Mouse (Mus musculus) heart, embryonic 14.5 days (tissue): ENCODE measurements around the gene Cdc42ep4. TPM values are rescaled to one million over a fixed set of nuclear protein-coding genes. Genes with fewer than 3 reads are reported as not detected.

ENCODE experiments used
- ATAC-seq: fragments of 200-750 bp; cut with Nextera tagmentation; 2 replicates; pipeline ENCODE4 v1.8.0; 2017; ENCODE audit warnings: low read depth, moderate TSS enrichment; ENCODE audit not compliant: insufficient number of reproducible peaks, insufficient read depth, low FRiP score
- H3K27ac ChIP-seq, 2 experiments: fragments of 200-500 bp in 1 of 2; fragments of 300-500 bp in 1 of 2; sonication (generic) in 1 of 2; replicated peaks in 1 of 2; 2 replicates each; pipeline ENCODE4 v1.5.1; 2012 to 2014; ENCODE audit warnings: low read depth in 2 of 2, low read length in 2 of 2, control low read depth in 1 of 2, mild to moderate bottlenecking in 1 of 2, mixed read lengths in 1 of 2; ENCODE audit not compliant: control insufficient read depth in 1 of 2, insufficient read depth in 1 of 2
- H3K27me3 ChIP-seq: fragments of 300-500 bp; sonication (generic); 2 replicates; pipeline ENCODE4 v1.6.1; 2014; ENCODE audit warnings: mild to moderate bottlenecking, low read length, control low read depth; ENCODE audit not compliant: control insufficient read depth, insufficient read depth
- H3K36me3 ChIP-seq: fragments of 300-500 bp; sonication (generic); 2 replicates; pipeline ENCODE4 v1.6.1; 2014; ENCODE audit warnings: mild to moderate bottlenecking, control low read depth, low read length, mixed read lengths; ENCODE audit not compliant: control insufficient read depth, insufficient read depth
- H3K4me1 ChIP-seq, 2 experiments: fragments of 200-500 bp in 1 of 2; fragments of 300-500 bp in 1 of 2; sonication (generic) in 1 of 2; 2 replicates each; pipeline ENCODE4 v1.6.1; 2012 to 2014; ENCODE audit warnings: low read length in 2 of 2, control low read depth in 1 of 2, mixed read lengths in 1 of 2; ENCODE audit not compliant: control insufficient read depth in 2 of 2, insufficient read depth in 2 of 2
- H3K4me2 ChIP-seq: fragments of 300-500 bp; sonication (generic); 2 replicates; pipeline ENCODE4 v1.6.1; 2014; ENCODE audit warnings: mild to moderate bottlenecking, low read length
- H3K4me3 ChIP-seq, 2 experiments: fragments of 200-500 bp in 1 of 2; fragments of 300-500 bp in 1 of 2; sonication (generic) in 1 of 2; 2 replicates each; pipeline ENCODE4 v1.5.1; 2012 to 2014; ENCODE audit warnings: low read length in 2 of 2, mild to moderate bottlenecking in 2 of 2, control low read depth in 1 of 2, low read depth in 1 of 2, moderate library complexity in 1 of 2; ENCODE audit not compliant: control insufficient read depth in 1 of 2, insufficient read depth in 1 of 2
- H3K9ac ChIP-seq: fragments of 300-500 bp; sonication (generic); 2 replicates; pipeline ENCODE4 v1.6.1; 2014; ENCODE audit warnings: mild to moderate bottlenecking, low read length
- H3K9me3 ChIP-seq: fragments of 300-500 bp; sonication (generic); 2 replicates; pipeline ENCODE4 v1.6.1; 2016; ENCODE audit warnings: low read length, control low read depth; ENCODE audit not compliant: control insufficient read depth
- WGBS: fragments of 180-500 bp; shearing (Covaris S2); extraction: QIAGEN DNeasy Blood & Tissue Kit; methylation state at CpG from one replicate; pipeline ENCODE4 v1.1.7; 2014; 5-methylcytosine and 5-hydroxymethylcytosine counted together
- polyA plus RNA-seq: library from polyadenylated mRNA; unstranded; fragments of >200 nt; fragmentation: Nextera tagmentation; extraction: Ambion mirVana; gene quantifications from 2 replicates; pipeline ENCODE4 v1.2.1, GENCODE M21; 2014

The Cdc42ep4 gene
- polyA plus RNA-seq, 1 experiment from 2014 or later = 16.8 TPM

- Histone ChIP-seq H3K36me3 (no peaks in the 10 kb centered on the region), H3K9me3 (no peaks in the 10 kb centered on the region)
- 89% methylated on average over 5 of the region's 5 CpGs for WGBS
Measured at GRCm38 (mm10) chr11:113773191-113773590, 21.5 kb upstream of the Cdc42ep4 start.

GRCm38 (mm10) chr11:113771187-113771586, 19.5 kb upstream of the Cdc42ep4 start:
- peaks cover 15 to 18% of the 10 kb centered on the region in 2 experiments for H3K4me1 ChIP-seq
- no peaks in the 10 kb centered on the region for H3K36me3 ChIP-seq
- no peak overlapping the region for H3K4me3 ChIP-seq
- 87% methylated on average over 13 of the region's 13 CpGs for WGBS
- H3K9me3 ChIP-seq = no peaks in the 10 kb centered on the region
- H3K27me3 ChIP-seq = no peaks in the 10 kb centered on the region
- no peak overlapping the region for H3K9ac ChIP-seq
- H3K4me2 ChIP-seq = no peak overlapping the region
- no peak overlapping the region for H3K27ac ChIP-seq
- no peak for ATAC-seq

More at GRCm38 (mm10) chr11:113773191-113773590, 21.5 kb upstream of the Cdc42ep4 start:
- no peak overlapping the region for H3K27ac ChIP-seq
- no peak for ATAC-seq
- H3K9ac ChIP-seq = no peak overlapping the region
- no peak overlapping the region for H3K4me3 ChIP-seq
- H3K27me3 ChIP-seq = no peaks in the 10 kb centered on the region
- H3K4me1 ChIP-seq = peaks cover 5 to 7% of the 10 kb centered on the region in 2 experiments; a peak in 2 of 4 replicates
- H3K4me2 ChIP-seq = no peak overlapping the region

- Histone ChIP-seq H3K36me3 (no peaks in the 10 kb centered on the region), H3K4me3 (no peak overlapping the region), H3K9me3 (no peaks in the 10 kb centered on the region), H3K9ac (no peak overlapping the region), H3K4me1 (peaks cover 19 to 26% of the 10 kb centered on the region in 2 experiments), H3K27ac (no peak overlapping the region), H3K27me3 (no peaks in the 10 kb centered on the region), H3K4me2 (no peak overlapping the region)
- ATAC-seq = no peak
- whole genome bisulfite sequencing = 66% methylated on average over 3 of the region's 3 CpGs
Measured at GRCm38 (mm10) chr11:113768356-113768755, 16.7 kb upstream of the Cdc42ep4 start.

- Histone ChIP-seq H3K9ac (0 out of 2 replicates have a peak overlapping the region, but pooled peaks have one; percentile 11), H3K27ac (0 out of 4 replicates have a peak overlapping the region, but pooled peaks of 1 of the 2 experiments have one; percentile 37), H3K4me2 (no peak overlapping the region), H3K36me3 (no peaks in the 10 kb centered on the region), H3K27me3 (no peaks in the 10 kb centered on the region), H3K9me3 (no peaks in the 10 kb centered on the region), H3K4me1 (peaks cover 19 to 26% of the 10 kb centered on the region in 2 experiments), H3K4me3 (no peak overlapping the region)
- ATAC-seq = no peak
- 31% methylated on average over 8 of the region's 8 CpGs for WGBS
Measured at GRCm38 (mm10) chr11:113767285-113767684, 15.6 kb upstream of the Cdc42ep4 start.

- Histone ChIP-seq H3K4me1 (peaks cover 19 to 26% of the 10 kb centered on the region in 2 experiments), H3K27me3 (no peaks in the 10 kb centered on the region), H3K4me3 (no peak overlapping the region), H3K9me3 (no peaks in the 10 kb centered on the region), H3K9ac (0 out of 2 replicates have a peak overlapping the region, but pooled peaks have one; percentile 1), H3K27ac (peak overlapping the region in 1 of 2 experiments; percentile 29; a peak in 1 of 4 replicates), H3K4me2 (no peak overlapping the region), H3K36me3 (no peaks in the 10 kb centered on the region)
- WGBS = 15% methylated on average over 10 of the region's 10 CpGs
- ATAC-seq = no peak
Measured at GRCm38 (mm10) chr11:113766284-113766985, 14.8 kb upstream of the Cdc42ep4 start.

GRCm38 (mm10) chr11:113764132-113764849, 12.6 kb upstream of the Cdc42ep4 start:
- no peak for ATAC-seq
- WGBS = 80% methylated on average over 6 of the region's 6 CpGs
- Histone ChIP-seq H3K9me3 (no peaks in the 10 kb centered on the region), H3K4me2 (no peak overlapping the region), H3K27ac (no peak overlapping the region), H3K4me1 (peaks cover 19 to 26% of the 10 kb centered on the region in 2 experiments), H3K27me3 (no peaks in the 10 kb centered on the region), H3K4me3 (no peak overlapping the region), H3K9ac (no peak overlapping the region), H3K36me3 (no peaks in the 10 kb centered on the region)

- 24% methylated on average over 5 of the region's 5 CpGs for WGBS
- H3K36me3 ChIP-seq = no peaks in the 10 kb centered on the region
- H3K4me3 ChIP-seq = no peak overlapping the region
- H3K9ac ChIP-seq = no peak overlapping the region
- no peak overlapping the region for H3K4me2 ChIP-seq
- no peaks in the 10 kb centered on the region for H3K27me3 ChIP-seq
- H3K4me1 ChIP-seq = peaks cover 19 to 26% of the 10 kb centered on the region in 2 experiments
- no peak overlapping the region for H3K27ac ChIP-seq
- no peak for ATAC-seq
- H3K9me3 ChIP-seq = no peaks in the 10 kb centered on the region
Measured at GRCm38 (mm10) chr11:113763449-113763848, 11.8 kb upstream of the Cdc42ep4 start.
